Mouse (Mus musculus): ENCODE measurements around the gene Ttc30b. TPM values are rescaled to one million over a fixed set of nuclear protein-coding genes. Genes with fewer than 3 reads are reported as not detected.

Gene Ttc30b
- polyA plus RNA-seq (2012; rRNA removed) = 5.4 and 6.3 TPM in 2 replicates

GRCm38 (mm10) chr2:75938117-75939063 is at the start of gene Ttc30b:
Ttc30b (minus strand) TSS chr2:75938585.

GRCm38 (mm10) chr2:75981440-75982081 is 43.2 kb upstream of the Ttc30b start, which contains the start of gene Ttc30a1:
Ttc30a1 (minus strand) TSS chr2:75981967.

GRCm38 (mm10) chr2:75977752-75978368 is 39.5 kb upstream of the Ttc30b start, which contains the start of gene Ttc30a2:
Ttc30a2 (minus strand) TSS chr2:75978170.

Other genes with a start within 250 kb of the Ttc30b start
- gene Nfe2l2, start 233.9 kb downstream of the Ttc30b start, polyA plus RNA-seq (2012; rRNA removed) = 55.7 and 73.4 TPM in 2 replicates
- gene Agps, start 106.4 kb downstream of the Ttc30b start, polyA plus RNA-seq (2012; rRNA removed) = 1.4 and 2.0 TPM in 2 replicates
- gene Ttc30a2, start 39.6 kb upstream of the Ttc30b start, polyA plus RNA-seq (2012; rRNA removed) = 0.10 and 0.11 TPM in 2 replicates
- gene Ttc30a1, start 43.4 kb upstream of the Ttc30b start, polyA plus RNA-seq (2012; rRNA removed) = 1.4 and 1.9 TPM in 2 replicates